Mouse (Mus musculus) embryonic fibroblast, embryonic 13.5 days (primary cell): ENCODE measurements around the gene Msi2. TPM values are rescaled to one million over a fixed set of nuclear protein-coding genes. Genes with fewer than 3 reads are reported as not detected.

Experiments
- H3K27ac ChIP-seq: 2 replicates; pipeline ENCODE4 v1.5.1; 2012; ENCODE audit warnings: low read length, control low read depth, inconsistent platforms; ENCODE audit not compliant: insufficient read depth
- H3K4me1 ChIP-seq: 2 replicates; pipeline ENCODE4 v1.6.1; 2011; ENCODE audit warnings: low read length; ENCODE audit not compliant: control insufficient read depth, insufficient read depth
- H3K4me3 ChIP-seq: 2 replicates; pipeline ENCODE4 v1.5.1; 2011; ENCODE audit warnings: mild to moderate bottlenecking, control low read depth, low read length; ENCODE audit not compliant: insufficient read depth
- CTCF ChIP-seq: IDR thresholded peaks from 2 replicates; pipeline ENCODE4 v1.5.1; 2011; ENCODE audit warnings: mild to moderate bottlenecking, control low read depth, low read length, moderate library complexity, borderline replicate concordance; ENCODE audit not compliant: insufficient read depth
- POLR2A ChIP-seq: IDR thresholded peaks from 2 replicates; pipeline ENCODE4 v1.6.1; 2011; ENCODE audit warnings: low read depth, mild to moderate bottlenecking, control low read depth, low read length, moderate library complexity
- polyA plus RNA-seq: library from polyadenylated mRNA; stranded (reverse); fragments of >200 nt; gene quantifications from 2 replicates; pipeline ENCODE4 v1.2.4, GENCODE M21; 2011; ENCODE audit warnings: low read depth; ENCODE audit not compliant: missing spikeins, insufficient read length

Msi2 gene
- polyA plus RNA-seq, 1 experiment: 44.9 TPM

DNA sequence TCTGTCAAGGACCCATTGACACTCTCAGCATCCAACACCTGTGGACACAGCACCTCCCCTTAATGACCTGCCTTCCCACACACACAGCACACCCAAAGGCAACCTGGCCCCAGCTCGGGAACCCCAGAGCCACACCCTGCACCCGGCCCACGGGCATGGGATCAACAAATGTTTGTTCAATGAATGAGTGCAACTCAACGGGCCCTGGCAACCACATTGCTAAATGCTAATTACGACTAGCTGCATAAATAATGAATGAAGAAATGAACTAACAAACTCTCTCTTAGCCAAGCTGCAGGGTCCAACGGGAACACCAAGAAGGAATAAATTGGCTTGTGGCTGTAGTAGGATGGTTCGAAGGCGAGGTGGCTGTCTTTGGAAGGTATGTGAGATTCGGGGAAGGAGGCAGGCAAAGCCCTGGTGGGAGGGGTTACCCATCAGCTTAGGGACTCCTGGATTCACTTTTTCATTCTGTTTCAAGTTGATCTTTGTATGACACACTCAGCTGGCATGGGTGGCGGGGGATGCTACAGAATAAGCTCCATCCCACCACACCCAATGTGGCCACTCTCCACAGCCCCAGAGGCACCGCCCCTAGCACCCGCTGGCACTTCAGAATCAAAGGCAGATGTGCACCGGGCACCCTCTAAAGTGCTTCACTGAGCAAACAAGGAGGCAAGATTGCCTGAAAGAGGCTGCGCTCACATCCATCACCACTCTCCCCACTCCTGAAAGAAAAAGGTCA lies 35.1 kb downstream of the Msi2 start:
- TF ChIP-seq POLR2A (no peak), CTCF (no peak)
- H3K4me3 ChIP-seq: no peak overlapping the region
- no peaks in the 10 kb centered on the region for H3K4me1 ChIP-seq

DNA sequence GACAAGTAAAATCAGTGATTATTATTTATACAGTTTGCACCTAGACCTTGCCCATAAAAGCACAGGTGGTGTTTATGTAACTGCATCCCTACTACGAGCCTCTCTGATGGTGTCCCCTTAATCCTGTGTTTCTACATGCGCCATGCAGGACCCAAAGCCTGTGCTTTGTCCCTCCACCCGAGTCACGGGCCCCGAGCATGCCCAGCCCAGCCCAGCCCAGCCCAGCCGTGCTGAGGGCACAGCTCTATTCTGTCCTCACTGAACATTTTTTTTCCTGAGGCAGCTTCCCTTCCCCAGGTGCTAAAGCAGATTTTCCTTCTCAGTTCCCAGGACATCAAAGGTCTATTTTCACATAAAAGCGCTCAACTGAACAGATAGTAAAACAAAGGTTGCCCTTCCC lies 41.0 kb downstream of the Msi2 start:
- no peak overlapping the region for H3K4me3 ChIP-seq
- TF ChIP-seq CTCF (no peak), POLR2A (no peak)
- H3K4me1 ChIP-seq: peaks cover 2% of the 10 kb centered on the region; the same call in 1 of the 2 replicates
- H3K27ac ChIP-seq: no peak overlapping the region

More for the DNA sequence above, 35.1 kb downstream of the Msi2 start:
- no peak overlapping the region for H3K27ac ChIP-seq

DNA sequence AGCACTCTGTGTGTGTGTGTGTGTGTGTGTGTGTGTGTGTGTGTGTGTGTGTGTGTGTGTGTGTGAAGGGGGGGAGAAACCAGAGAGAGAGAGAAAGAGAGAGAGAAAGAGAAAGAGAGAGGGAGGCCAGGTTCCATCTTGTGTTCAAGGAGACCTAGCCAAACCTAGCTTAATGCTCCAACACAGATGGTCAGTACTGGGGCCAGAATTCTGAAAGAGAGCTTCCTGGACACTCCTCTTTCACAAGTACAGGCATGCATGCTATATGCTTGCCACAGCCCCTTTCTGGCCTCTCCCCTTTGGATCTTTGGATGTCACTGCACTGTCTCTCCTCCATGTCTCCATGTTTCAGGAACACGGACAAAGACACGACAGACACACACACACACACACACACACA lies 41.7 kb downstream of the Msi2 start:
- Histone ChIP-seq H3K4me1 (peaks cover 2% of the 10 kb centered on the region; the same call in 1 of the 2 replicates), H3K4me3 (no peak overlapping the region), H3K27ac (no peak overlapping the region)
- TF ChIP-seq POLR2A (no peak), CTCF (no peak)

DNA sequence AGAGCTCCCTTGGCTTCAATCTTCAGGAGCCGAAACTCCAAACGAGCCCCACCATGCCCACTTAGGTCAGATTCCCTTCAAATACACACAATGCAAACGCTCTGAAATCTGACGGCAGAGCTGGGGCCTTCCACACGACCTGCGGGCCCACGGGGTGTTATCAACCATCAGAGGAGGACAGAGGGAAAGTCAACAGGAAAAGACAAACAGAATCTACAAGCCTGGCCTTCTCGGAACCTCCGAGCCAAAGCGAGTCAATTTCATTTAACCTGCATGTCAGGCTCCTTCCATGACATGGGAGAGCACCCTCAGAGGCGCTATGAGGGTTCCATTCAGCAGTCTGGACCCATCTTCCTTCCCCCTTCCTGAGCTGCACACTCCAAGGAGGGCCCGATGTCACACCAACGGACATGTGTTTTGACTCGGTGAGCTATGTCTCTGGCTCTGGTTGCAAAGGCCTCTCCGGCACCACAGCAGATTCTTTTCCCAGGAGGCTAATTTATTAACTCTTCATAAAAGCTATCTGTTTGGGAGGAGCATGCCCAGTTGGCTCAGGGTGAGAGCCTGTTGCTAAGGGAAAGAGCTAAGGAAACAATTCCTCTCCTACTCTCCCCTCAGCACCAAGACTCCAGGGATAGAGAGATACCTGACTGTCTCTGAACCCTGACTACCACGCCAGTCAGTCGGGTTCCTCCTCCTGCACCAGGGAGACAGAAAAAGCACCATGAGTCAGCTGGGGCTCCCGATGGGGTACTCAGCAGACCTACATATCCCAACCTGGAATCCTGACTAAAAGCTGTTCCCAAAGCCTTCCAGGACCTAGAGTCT lies 42.6 kb downstream of the Msi2 start:
- H3K27ac ChIP-seq: no peak overlapping the region
- no peak for TF ChIP-seq CTCF
- TF ChIP-seq POLR2A: no peak

DNA sequence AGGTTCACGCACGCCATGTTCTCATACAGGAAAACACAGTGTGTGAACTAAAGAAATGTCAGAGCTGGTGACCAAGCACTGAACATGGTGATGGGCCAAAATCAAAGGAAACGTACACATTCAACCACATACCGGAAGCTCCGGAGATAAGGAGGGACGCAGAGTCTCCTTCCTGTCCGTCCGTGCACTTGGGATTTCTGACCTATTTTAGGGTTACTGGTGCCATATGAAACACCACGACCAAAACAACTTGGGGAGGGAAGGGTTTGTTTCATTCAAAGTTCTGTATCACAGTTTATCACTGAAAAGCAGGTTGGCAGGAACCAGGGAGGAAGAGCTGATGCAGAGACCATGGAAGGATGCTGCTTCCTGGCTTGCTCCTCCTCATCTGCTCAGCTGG lies 44.2 kb downstream of the Msi2 start:
- Histone ChIP-seq H3K4me1 (peaks cover 2% of the 10 kb centered on the region; the same call in 1 of the 2 replicates), H3K4me3 (no peak overlapping the region), H3K27ac (no peak overlapping the region)
- no peak for TF ChIP-seq POLR2A
- TF ChIP-seq CTCF: no peak

More for the DNA sequence above, 42.6 kb downstream of the Msi2 start:
- Histone ChIP-seq H3K4me3 (no peak overlapping the region), H3K4me1 (peaks cover 2% of the 10 kb centered on the region; the same call in 1 of the 2 replicates)

DNA sequence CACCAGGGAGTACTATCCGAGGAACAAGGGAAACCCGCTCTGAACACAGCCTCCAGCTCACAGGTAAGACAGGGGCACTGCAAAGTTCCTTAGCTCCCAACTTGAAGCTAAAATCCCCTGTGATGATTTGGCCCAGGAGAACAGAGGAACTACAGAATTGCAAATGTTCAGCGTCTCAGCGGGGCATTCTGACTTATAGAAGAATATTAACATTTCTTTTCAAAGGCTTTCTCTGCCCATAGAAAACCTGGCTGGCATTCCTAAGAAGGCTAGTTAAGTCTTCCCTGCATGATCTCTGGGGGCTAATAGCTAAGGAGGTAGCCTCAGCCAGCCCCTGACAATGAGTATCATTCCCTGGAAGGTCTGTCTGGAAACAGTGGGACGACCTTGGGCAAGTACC lies 47.4 kb downstream of the Msi2 start:
- Histone ChIP-seq H3K27ac (no peak overlapping the region), H3K4me3 (no peak overlapping the region), H3K4me1 (peaks cover 2% of the 10 kb centered on the region; the same call in 1 of the 2 replicates)
- TF ChIP-seq CTCF (no peak), POLR2A (no peak)

DNA sequence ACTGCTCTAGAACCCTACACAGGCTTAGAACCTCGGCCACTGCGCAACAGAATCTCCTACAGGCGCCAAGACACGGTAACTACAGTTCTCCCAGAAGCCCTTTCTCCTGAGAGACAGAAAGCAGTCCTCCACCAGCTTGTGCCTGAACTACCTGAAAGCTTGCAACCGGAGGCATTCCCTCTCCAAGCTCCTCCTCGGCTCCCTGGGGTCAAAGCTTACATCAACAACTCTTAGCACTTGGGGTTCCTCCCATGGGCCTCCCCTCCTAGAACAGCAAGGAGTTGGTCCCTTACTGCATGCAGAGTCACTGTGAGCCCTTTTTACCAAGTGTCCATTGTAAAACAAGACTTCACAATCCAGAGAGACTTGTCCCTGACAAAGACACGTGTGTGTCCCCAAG lies 49.2 kb downstream of the Msi2 start:
- TF ChIP-seq POLR2A: no peak
- no peak for TF ChIP-seq CTCF
- H3K4me3 ChIP-seq: no peak overlapping the region
- peaks cover 2% of the 10 kb centered on the region; the same call in 1 of the 2 replicates for H3K4me1 ChIP-seq

DNA sequence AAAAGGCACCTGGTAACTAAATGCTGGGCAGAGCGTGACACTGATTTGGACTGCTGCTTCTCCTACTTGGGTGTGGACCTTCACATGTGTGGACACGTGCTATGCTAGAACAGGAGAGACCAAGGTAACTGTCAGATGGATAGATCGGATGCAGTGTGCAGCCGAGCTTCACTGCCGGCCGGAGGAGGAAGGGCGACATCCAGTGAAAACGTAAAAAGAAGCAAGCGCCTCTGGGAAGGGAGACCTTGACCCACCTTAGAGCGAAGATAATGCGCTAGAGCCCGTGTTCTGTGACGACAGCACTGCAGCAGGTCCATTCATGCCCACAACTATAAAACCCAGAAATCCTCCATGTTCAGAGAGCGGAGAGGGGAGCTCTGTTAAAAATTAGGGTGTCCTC lies 50.0 kb downstream of the Msi2 start:
- Histone ChIP-seq H3K4me1 (no peaks in the 10 kb centered on the region), H3K27ac (no peak overlapping the region), H3K4me3 (no peak overlapping the region)
- TF ChIP-seq CTCF (no peak), POLR2A (no peak)

More for the DNA sequence above, 49.2 kb downstream of the Msi2 start:
- no peak overlapping the region for H3K27ac ChIP-seq

DNA sequence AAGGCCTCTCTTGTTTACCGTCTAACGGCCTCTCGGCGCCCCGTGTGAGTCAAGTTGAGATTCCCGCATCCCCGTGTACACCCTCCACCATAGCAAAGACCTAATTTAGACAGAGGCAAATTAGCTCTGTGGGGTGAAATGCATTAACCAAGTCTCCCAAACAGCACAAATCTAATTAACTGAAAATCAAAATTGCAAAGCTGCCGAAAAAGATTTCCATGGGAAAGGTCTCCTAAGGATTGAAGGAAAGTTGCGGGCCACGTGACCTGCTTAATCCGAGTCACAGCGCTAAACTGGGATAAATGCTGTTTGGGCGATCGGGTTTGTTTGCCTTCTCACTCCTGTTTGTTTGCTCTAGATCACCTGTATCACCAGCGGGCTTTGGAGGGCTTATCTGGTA lies 52.5 kb downstream of the Msi2 start:
- TF ChIP-seq CTCF (no peak), POLR2A (no peak)
- Histone ChIP-seq H3K4me1 (no peaks in the 10 kb centered on the region), H3K4me3 (no peak overlapping the region), H3K27ac (no peak overlapping the region)

DNA sequence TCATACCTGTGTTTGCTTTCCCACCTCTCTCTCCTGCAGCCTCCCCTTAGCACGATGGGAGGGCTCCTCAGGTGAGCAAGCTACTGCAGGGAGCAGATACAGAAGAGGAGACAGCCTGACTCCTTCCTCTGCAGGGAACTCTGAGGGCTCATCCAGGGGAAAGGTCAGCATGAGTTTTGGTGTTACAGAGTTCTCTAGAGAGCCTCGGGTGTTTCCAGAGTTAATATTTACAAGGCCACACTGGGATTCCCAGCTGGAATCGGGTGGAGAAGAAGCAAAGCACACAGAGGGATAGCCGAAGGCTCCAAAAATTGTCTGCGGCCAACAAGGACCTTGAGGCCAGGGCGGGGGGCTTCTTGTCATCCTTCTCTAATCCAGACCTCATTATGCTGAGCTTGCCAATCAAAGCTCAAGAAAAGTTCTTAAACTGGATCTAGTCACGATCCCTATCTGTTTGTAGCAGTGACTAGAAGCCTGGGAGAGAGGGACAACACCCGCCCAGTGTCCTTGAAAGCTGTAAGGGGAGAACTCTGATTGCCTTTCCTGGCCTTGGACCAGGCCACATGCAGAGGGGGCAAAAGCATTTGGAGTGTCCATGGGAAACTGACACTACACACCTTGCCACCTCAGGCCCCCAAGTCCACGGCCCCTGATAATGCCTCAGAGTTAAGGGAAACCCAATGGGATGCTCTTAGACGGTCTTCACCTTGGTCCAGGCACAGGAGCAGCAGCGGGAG lies 56.7 kb downstream of the Msi2 start:
- TF ChIP-seq CTCF: no peak
- no peak for TF ChIP-seq POLR2A
- Histone ChIP-seq H3K27ac (no peak overlapping the region), H3K4me3 (no peak overlapping the region), H3K4me1 (no peaks in the 10 kb centered on the region)

DNA sequence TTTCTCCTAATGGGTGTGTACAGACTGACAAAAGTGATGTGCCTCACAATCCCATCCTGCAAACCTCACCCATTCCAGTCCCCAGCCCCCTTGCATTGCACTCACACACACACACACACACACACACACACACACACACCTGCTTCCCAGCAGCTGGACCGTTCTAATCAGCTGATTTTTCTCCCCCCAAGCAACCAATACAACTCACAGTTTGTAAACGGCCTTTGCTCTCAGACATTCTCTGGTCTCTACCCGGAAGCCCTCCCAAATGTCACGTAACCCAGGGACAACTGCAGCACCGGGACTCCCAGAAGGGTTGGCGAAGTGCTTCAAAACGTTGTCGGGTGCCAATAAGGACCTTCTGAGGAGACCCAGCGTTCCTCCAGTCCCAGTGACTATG lies 57.9 kb downstream of the Msi2 start:
- TF ChIP-seq POLR2A: no peak
- TF ChIP-seq CTCF: no peak
- H3K27ac ChIP-seq: no peak overlapping the region
- no peaks in the 10 kb centered on the region for H3K4me1 ChIP-seq
- H3K4me3 ChIP-seq: no peak overlapping the region
